Mouse (Mus musculus) forebrain, embryonic 11.5 days (tissue): ENCODE data around the gene Gpr15. TPM values are rescaled to one million over a fixed set of nuclear protein-coding genes. Genes with fewer than 3 reads are reported as not detected.

Experiments used
- ATAC-seq: fragments of 200-750 bp; cut with Nextera tagmentation; replicated peaks from 2 replicates; pipeline ENCODE4 v1.8.0; 2017; ENCODE audit warnings: moderate TSS enrichment; ENCODE audit not compliant: low FRiP score
- DNase-seq: peaks from one replicate; pipeline ENCODE4 v3.0.0-alpha.2; 2017; ENCODE audit warnings: low spot score
- H3K27ac ChIP-seq: fragments of 300-500 bp; sonication (generic); 2 replicates; pipeline ENCODE4 v1.5.1; 2014; ENCODE audit warnings: low read depth, low read length
- H3K27me3 ChIP-seq: fragments of 300-500 bp; sonication (generic); 2 replicates; pipeline ENCODE4 v1.6.1; 2014; ENCODE audit warnings: mild to moderate bottlenecking, low read length, mixed read lengths; ENCODE audit not compliant: control insufficient read depth, insufficient read depth
- H3K36me3 ChIP-seq: fragments of 300-500 bp; sonication (generic); 2 replicates; pipeline ENCODE4 v1.6.1; 2014; ENCODE audit warnings: mild to moderate bottlenecking, low read length, moderate library complexity, mixed read lengths; ENCODE audit not compliant: control insufficient read depth, insufficient read depth
- H3K4me1 ChIP-seq: fragments of 300-500 bp; sonication (generic); replicated peaks from 2 replicates; pipeline ENCODE4 v1.6.1; 2014; ENCODE audit warnings: low read length, mixed read lengths; ENCODE audit not compliant: control insufficient read depth, insufficient read depth
- H3K4me2 ChIP-seq: fragments of 300-500 bp; sonication (generic); 2 replicates; pipeline ENCODE4 v1.6.1; 2014; ENCODE audit warnings: low read depth, mild to moderate bottlenecking, low read length, moderate library complexity, mixed read lengths; ENCODE audit not compliant: severe bottlenecking
- H3K4me3 ChIP-seq: fragments of 300-500 bp; sonication (generic); 2 replicates; pipeline ENCODE4 v1.5.1; 2014; ENCODE audit warnings: low read depth, low read length
- H3K9ac ChIP-seq: fragments of 300-500 bp; sonication (generic); 2 replicates; pipeline ENCODE4 v1.6.1; 2014; ENCODE audit warnings: low read length
- H3K9me3 ChIP-seq: fragments of 300-500 bp; sonication (generic); 2 replicates; pipeline ENCODE4 v1.6.1; 2016; ENCODE audit warnings: low read length, mixed read lengths; ENCODE audit not compliant: control insufficient read depth
- WGBS: fragments of 180-500 bp; shearing (Covaris S2); extraction: QIAGEN DNeasy Blood & Tissue Kit; methylation state at CpG from one replicate; pipeline ENCODE4 v1.1.7; 2014; 5-methylcytosine and 5-hydroxymethylcytosine counted together
- polyA plus RNA-seq: library from polyadenylated mRNA; unstranded; fragments of >200 nt; fragmentation: Nextera tagmentation; extraction: Ambion mirVana; gene quantifications from 2 replicates; pipeline ENCODE4 v1.2.1, GENCODE M21; 2014

Gpr15 gene
- polyA plus RNA-seq, 1 experiment from 2014 or later, result not detected

GRCm38 (mm10) chr16:58696796-58697195, 22.1 kb downstream of the Gpr15 start:
- H3K27ac ChIP-seq, result no peak overlapping the region
- H3K27me3 ChIP-seq, result no peaks in the 10 kb centered on the region
- H3K4me2 ChIP-seq, result no peak overlapping the region
- no peak overlapping the region for H3K9ac ChIP-seq
- 83% methylated on average over 3 of the region's 3 CpGs for WGBS
- H3K4me1 ChIP-seq, result no peaks in the 10 kb centered on the region
- H3K9me3 ChIP-seq, result no peaks in the 10 kb centered on the region
- no peaks in the 10 kb centered on the region for H3K36me3 ChIP-seq
- no peak for DNase-seq
- no peak for ATAC-seq
- H3K4me3 ChIP-seq, result no peak overlapping the region

DNA sequence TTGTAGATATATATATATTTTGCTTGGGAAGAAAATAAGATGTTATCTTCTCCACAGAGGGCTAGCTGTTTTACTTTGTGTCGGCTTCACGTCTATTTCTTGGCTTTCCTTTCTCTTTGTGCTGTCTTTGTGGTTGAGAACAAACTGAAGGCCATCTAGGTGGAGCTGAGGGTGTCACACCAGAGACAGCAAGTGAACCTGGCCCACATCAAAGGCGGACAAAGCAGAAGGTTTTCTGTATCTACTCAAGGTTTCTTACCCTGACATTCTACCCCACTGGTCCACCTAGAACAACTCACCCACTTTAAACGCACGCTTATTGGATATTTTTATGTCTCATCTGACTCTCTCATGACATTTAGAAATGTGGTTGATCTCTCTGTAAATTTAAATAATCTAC, 24.8 kb downstream of the Gpr15 start:
- 91% methylated on average over 5 of the region's 5 CpGs for WGBS
- ATAC-seq (no peak), DNase-seq (no peak)
- Histone ChIP-seq H3K9ac (no peak overlapping the region), H3K27me3 (no peaks in the 10 kb centered on the region), H3K36me3 (no peaks in the 10 kb centered on the region), H3K27ac (no peak overlapping the region), H3K4me1 (no peaks in the 10 kb centered on the region), H3K4me3 (no peak overlapping the region), H3K9me3 (no peaks in the 10 kb centered on the region), H3K4me2 (no peak overlapping the region)

- Histone ChIP-seq H3K4me3 (no peak overlapping the region), H3K27me3 (no peaks in the 10 kb centered on the region), H3K9me3 (no peaks in the 10 kb centered on the region), H3K9ac (no peak overlapping the region), H3K36me3 (no peaks in the 10 kb centered on the region), H3K4me2 (no peak overlapping the region), H3K27ac (no peak overlapping the region), H3K4me1 (no peaks in the 10 kb centered on the region)
- no peak for DNase-seq
- WGBS, result 91% methylated on average over 5 of the region's 5 CpGs
- no peak for ATAC-seq
These were observed 28.5 kb downstream of the Gpr15 start for GRCm38 (mm10) chr16:58690322-58690732.

DNA sequence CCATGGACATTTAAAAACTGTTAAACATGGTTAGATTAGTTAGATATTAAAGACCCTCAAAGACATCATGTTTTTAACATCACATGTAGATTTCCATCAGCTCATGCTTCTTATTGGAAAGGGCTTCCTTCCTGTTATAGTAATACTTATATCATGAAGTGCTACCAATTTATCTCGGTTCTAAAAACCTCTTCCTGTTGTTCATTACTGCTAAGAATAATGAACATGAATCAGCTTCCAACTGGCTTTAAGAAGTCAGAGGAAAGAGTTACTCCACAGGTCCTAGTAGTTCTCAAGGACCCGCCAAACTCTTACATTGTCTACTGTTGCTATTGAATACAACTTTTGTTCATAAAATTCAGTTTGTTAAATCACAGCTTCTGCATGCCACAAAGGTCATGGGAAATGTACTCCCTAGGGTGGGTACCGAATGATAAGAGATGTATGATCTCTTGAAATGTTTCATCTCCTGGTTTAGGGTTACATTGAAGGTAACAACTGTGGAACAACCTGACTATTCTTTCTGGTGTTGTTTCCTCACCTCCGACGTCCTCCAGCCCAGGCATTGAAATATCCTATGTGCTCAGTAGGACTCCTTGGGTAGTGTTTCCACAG, 29.2 kb downstream of the Gpr15 start:
- Histone ChIP-seq H3K27ac (no peak overlapping the region), H3K36me3 (no peaks in the 10 kb centered on the region), H3K27me3 (no peaks in the 10 kb centered on the region), H3K9me3 (no peaks in the 10 kb centered on the region), H3K4me1 (no peaks in the 10 kb centered on the region), H3K4me3 (no peak overlapping the region), H3K9ac (no peak overlapping the region), H3K4me2 (no peak overlapping the region)
- no peak for ATAC-seq
- DNase-seq, result no peak
- 86% methylated on average over 5 of the region's 5 CpGs for WGBS

DNA sequence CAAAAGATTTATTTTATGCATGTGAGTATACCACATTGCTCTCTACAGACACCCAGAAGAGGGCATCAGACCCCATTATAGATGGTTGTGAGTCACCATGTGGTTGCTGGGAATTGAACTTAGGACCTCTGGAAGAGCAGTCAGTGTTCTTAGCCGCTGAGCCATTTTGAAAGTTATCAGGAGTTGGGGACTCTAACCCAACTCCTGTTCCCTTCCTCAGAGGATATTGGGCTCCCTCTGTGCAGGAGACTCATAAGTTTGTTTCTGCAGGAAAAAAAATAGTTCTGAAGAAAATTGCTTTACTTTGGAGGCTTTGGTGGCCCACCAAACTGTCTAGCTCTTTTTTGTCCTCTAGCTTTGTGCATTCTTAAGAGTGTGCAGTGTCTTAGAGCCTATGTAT, 30.3 kb downstream of the Gpr15 start:
- DNase-seq, result no peak
- H3K4me3 ChIP-seq, result no peak overlapping the region
- WGBS, result 83% methylated on average over 1 of the region's 1 CpGs
- H3K9ac ChIP-seq, result no peak overlapping the region
- no peak overlapping the region for H3K27ac ChIP-seq
- no peaks in the 10 kb centered on the region for H3K4me1 ChIP-seq
- H3K9me3 ChIP-seq, result no peaks in the 10 kb centered on the region
- H3K36me3 ChIP-seq, result no peaks in the 10 kb centered on the region
- H3K27me3 ChIP-seq, result no peaks in the 10 kb centered on the region
- H3K4me2 ChIP-seq, result no peak overlapping the region
- no peak for ATAC-seq

DNA sequence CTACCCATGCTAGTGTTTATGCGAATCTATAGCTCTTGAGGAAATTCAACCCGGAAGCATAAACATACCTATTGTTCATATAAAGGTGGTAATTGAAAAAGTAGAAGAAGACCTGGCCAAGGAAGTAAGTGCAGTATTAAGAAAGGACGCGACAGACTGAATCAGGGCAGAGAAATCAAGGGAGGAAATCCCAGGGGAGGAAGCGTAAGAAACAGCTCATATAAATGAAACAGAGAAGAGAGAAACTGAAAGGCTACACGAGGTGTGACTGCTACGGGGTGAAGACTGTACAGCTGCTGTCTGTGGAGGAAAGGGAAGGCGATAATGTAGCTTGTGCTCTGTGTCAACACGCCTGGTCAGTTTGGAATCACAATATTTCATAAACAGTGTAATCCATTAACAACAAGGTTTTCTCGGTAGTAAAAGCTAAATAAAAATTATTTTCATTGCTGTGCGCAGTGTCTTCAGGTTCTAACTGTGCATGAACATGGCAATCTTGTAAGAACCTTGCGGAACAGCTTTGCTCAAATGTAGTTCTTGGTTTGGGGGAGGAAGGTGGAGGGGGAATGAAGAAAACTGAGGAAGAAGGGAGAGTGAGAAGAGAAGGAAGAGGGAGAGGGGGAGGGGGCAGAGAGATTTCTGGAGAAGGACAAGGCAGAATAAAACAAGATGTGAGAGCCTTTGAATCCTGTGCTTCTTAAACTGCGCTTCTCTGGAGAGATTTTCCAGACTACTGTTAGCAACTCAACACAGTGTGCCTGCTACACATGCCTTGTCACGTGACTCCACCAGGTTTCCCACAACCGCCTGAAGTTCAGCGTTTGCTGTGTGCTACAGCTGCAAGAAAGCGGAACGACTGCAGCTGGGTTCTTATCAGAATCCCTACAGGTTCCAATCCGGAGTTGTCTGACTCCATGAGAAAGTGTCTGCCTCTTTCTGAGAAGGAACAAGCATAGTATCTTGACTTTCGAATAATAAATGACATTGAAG, 33.0 kb downstream of the Gpr15 start:
- Histone ChIP-seq H3K4me3 (no peak overlapping the region), H3K9me3 (no peaks in the 10 kb centered on the region), H3K4me1 (no peaks in the 10 kb centered on the region), H3K27me3 (no peaks in the 10 kb centered on the region), H3K27ac (no peak overlapping the region), H3K36me3 (no peaks in the 10 kb centered on the region), H3K4me2 (no peak overlapping the region), H3K9ac (no peak overlapping the region)
- 83% methylated on average over 20 of the region's 20 CpGs for WGBS
- DNase-seq, result no peak
- ATAC-seq, result no peak

DNA sequence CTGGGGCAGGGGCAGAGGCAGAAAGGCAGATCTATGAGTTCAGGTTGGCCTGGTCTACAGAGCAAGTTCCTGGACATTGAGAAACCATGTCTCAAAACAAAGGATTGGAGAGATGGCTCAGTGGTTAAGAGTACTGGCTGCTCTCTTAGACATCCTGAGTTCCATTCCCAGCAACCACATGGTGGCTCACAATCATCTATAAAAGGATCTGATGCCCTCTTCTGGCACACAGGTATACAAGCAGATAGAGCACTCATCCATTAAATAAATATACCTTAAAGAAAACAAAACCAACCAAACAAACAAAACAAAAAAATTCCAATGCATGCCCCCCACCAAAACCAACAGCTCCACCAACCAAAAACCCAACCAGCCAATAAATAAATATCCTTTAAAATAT, 34.3 kb downstream of the Gpr15 start:
- Histone ChIP-seq H3K4me2 (no peak overlapping the region), H3K4me3 (no peak overlapping the region), H3K4me1 (no peaks in the 10 kb centered on the region), H3K9me3 (no peaks in the 10 kb centered on the region), H3K27ac (no peak overlapping the region), H3K27me3 (no peaks in the 10 kb centered on the region), H3K36me3 (no peaks in the 10 kb centered on the region), H3K9ac (no peak overlapping the region)
- DNase-seq (no peak), ATAC-seq (no peak)

GRCm38 (mm10) chr16:58683911-58684310, 35.0 kb downstream of the Gpr15 start:
- H3K4me3 ChIP-seq, result no peak overlapping the region
- DNase-seq (no peak), ATAC-seq (no peak)
- no peaks in the 10 kb centered on the region for H3K4me1 ChIP-seq
- H3K27ac ChIP-seq, result no peak overlapping the region
- H3K36me3 ChIP-seq, result no peaks in the 10 kb centered on the region
- no peaks in the 10 kb centered on the region for H3K9me3 ChIP-seq
- no peak overlapping the region for H3K4me2 ChIP-seq
- H3K27me3 ChIP-seq, result no peaks in the 10 kb centered on the region
- 90% methylated on average over 4 of the region's 4 CpGs for WGBS
- no peak overlapping the region for H3K9ac ChIP-seq
